Mouse (Mus musculus) retina, embryonic 14.5 days (tissue): ENCODE results near the gene Dapk1.
"Not testable (repeated sequence)": the region's sequence is repeated elsewhere in the genome, so short reads cannot be mapped to it uniquely, and the experiment has no call there.

Experiments used
- DNase-seq: peaks from one replicate; pipeline ENCODE4 v3.0.0-alpha.2; 2015; ENCODE audit warnings: low spot score

Dapk1 gene

GRCm38 (mm10) chr13:60601436-60602415 is at the start of gene Dapk1:
Gene Dapk1, plus strand, starts transcription at chr13:60601947.
- DNase-seq = peak; percentile 84

- no peak for DNase-seq
Measured at GRCm38 (mm10) chr13:60553326-60553725, 48.4 kb upstream of the Dapk1 start.

- DNase-seq = no peak
Measured at GRCm38 (mm10) chr13:60556476-60556875, 45.3 kb upstream of the Dapk1 start.

GRCm38 (mm10) chr13:60556911-60557310 is 44.8 kb upstream of the Dapk1 start:
- no peak for DNase-seq

GRCm38 (mm10) chr13:60564303-60564702 is 37.4 kb upstream of the Dapk1 start:
- no peak for DNase-seq

DNA sequence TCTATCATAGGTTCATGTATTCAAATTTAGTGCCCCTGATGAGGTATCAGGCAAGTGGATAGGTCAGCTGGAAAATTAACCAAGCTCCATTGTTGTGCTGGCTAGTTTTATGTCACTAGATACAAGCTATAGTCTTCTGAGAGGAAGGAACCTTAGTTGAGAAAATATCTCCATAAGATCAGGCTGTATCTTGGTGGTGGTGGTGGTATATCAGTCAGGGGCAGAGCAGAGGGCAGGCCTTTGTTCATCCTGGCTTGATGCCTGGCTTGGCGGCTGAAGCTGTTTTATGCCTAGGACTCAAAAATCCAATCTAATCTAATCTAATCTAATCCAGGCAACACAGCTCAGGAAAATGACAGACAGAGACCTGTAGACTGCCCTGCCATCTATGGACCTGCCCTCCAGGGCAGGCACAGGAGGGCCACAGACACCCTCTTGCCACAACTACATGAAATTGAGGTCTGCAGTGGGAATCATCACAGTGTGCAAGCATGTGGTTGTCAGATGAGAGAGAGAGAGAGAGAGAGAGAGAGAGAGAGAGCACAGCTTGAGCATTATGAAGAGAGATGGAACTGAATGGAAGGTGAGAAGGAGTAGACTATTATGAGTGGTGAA is 32.7 kb upstream of the Dapk1 start:
- DNase-seq = no peak

DNA sequence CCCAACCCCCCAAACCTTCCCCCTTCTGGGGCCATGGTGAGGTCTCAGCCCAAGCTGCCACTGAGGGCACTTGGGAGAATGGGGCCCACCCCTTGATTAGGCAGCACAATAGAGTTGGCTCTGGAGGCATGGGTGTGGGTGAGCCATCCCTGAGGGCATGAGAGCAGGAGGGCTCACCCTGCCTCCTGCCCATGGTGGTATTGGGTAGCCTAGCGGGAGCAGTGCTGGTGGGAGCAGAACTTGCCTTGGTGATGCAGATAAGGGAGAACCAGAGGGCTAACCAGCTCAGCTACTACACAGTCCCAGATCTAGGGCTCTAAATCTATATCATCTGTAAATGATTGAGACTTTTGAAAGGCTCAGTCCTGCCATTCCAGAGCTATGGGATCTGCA is 32.2 kb upstream of the Dapk1 start:
- DNase-seq = no peak

DNA sequence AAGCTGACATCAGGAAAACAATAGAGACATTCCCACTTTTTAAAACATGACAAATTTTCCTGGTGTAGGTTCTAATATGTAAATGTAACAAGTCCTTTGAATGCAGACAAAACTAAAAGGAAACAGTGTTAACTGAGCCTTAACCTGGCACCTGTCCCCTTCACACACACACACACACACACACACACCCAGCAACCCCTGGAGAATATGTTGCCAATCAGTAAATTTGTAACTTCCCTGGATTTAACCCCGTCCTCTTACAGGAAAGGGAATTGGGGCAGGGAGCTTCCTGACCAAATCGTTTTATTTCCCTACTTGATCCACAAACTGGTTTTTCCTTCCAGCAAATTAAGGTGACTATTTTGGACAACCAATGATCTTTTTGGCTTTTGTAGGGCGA is 28.2 kb upstream of the Dapk1 start:
- no peak for DNase-seq

GRCm38 (mm10) chr13:60573971-60574370 is 27.8 kb upstream of the Dapk1 start:
- no peak for DNase-seq

DNA sequence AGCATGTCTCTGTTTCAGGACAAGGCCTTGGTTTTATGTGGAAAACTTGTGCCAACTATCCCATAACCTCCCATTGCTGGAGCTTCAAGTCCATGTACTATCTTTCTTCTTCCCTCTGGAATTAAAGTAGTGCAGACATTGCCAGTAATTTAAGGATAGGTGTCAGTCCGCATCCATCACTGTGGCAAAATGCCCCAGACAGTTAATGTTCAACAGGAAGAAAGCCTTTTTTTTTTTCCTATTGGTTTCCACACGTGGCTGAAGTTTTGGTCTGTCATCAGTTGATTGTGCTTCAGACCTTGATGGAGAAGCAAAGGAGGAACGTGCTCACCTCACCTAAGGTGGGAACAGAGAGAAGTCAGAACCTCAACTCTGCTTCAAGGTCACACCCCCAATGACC is 23.2 kb upstream of the Dapk1 start:
- no peak for DNase-seq

GRCm38 (mm10) chr13:60594866-60595265 is 6.9 kb upstream of the Dapk1 start:
- no peak for DNase-seq

GRCm38 (mm10) chr13:60595519-60595918 is 6.2 kb upstream of the Dapk1 start:
- no peak for DNase-seq

DNA sequence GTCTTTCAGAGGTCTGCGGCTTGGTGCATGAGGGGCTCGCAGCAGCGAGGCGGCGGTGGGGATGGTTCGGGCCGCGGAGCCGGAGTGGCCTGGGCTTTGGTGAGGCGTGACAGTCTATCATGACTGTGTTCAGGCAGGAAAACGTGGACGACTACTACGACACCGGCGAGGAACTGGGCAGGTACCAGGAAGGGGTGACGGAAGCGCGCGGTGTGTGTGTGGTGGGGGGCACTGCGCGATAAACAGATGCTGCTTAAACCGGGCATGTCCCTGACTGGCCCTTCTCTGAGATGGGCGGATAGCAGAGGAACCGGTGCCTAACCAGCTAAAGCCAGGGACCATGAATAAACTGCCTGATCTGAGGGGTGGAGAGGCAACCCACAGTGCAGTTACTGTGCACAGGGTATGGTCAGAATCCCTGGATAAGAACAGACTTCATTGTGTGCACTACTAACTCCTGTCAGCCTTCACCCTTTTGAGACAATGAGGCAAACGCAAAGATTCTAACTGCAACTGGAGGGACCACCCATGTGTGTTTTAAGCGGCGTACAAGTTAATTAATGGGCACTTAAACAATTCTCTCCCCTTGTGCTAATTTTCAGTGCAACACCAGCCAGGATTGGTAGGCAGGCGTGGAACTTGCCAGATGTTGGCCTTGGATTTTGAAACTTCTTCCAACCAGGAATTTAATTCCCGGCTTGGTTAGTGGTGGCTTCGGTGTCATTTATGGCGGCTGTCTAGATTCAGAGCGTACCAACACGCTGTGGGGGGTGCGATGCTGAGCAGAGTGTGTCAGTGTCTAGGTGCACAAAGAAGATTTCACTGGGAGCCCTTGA is 887 bp downstream of the Dapk1 start:
- DNase-seq = peak; percentile 65

DNA sequence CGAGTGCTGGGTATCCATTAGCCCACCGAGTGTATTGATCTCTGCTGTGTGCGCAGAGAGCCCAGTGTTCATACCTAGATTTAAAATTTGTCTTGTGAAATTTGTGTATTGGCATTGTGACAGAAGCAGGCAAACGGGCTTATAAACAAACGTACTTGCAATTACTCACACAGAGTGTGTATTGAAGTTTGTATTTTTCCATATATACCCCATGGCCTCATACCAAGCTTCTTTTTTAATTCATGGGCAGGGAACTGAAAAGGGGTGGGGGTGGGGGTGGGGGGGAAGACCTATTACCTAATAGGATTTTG is 1.5 kb downstream of the Dapk1 start:
- DNase-seq = no peak

DNA sequence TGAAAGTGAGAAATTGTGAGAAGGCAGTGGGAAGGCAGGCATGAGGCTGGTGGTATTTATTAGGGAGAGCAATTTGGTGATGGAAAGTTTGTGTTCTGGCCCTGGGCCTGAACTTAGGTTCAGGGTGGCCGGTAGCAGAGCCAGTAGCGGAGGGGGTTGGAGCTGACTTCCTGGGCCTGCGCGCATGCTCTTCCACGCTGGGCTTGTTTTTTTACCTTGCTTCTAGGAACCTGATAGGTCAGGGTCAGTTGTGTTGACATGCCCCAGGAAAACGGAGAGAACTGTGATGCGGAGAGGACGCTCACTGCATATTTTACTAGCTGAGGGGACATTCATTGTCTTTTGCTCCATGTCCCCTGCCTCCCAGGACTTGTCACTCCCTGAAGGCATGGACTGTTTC is 5.7 kb downstream of the Dapk1 start:
- no peak for DNase-seq

- no peak for DNase-seq
Measured at GRCm38 (mm10) chr13:60608411-60609046, 6.8 kb downstream of the Dapk1 start.

DNA sequence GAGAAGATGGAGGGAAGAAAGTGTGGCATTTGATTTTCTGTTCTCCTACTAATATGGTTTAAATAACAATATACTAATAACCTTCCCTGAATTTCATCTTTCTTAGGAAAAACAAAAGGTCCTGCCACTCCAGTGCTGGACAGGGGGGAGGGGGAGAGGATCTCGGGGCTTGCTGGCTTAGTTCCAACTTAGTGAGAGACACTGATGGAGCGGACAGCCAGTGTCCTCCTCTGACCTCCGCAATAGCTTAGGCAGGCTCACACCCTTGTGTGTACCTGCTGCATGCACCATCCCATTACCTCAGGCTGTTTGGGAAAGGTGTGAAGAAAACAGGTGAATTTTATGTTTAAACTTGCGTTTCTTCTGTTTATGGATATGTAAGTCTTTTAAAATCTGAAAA is 7.5 kb downstream of the Dapk1 start:
- DNase-seq = no peak

- DNase-seq = no peak
Measured at GRCm38 (mm10) chr13:60610558-60610957, 8.8 kb downstream of the Dapk1 start.

DNA sequence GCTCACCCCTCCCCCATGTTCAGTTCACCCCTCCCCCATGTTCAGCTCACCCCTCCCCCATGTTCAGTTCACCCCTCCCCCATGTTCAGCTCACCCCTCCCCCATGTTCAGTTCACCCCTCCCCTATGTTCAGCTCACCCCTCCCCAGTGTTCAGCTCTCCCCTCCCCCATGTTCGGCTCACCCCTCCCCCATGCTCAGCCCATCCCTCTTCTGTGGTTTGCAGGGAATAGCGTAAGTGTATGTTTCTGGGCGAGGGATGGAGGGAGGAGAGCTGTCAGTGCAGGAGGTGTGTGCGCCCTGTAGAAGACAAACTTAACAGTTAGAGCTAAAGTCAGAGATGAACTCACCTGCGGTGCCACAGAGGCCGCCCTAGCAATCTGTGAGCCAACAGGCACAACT is 9.2 kb downstream of the Dapk1 start:
- not testable (repeated sequence) for DNase-seq

DNA sequence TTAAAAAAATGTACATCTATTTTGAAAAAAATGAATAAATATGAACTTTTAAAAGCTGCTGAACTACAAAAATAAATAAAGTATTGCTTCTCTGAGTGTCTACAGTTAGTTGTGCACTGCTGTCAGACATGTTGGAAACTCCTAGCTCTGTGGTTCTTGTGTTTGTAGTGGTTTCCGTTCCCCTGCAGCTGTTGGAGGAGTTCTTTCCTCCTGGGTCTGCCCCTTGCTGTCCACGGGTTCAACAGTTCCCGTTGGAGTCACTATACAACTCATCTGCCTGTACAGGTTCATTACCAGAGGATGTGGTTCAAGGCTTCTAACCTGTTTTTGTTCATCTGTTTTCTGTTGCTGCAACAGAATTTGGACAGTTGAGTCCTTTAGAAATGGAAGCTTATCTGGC is 10.4 kb downstream of the Dapk1 start:
- no peak for DNase-seq

DNA sequence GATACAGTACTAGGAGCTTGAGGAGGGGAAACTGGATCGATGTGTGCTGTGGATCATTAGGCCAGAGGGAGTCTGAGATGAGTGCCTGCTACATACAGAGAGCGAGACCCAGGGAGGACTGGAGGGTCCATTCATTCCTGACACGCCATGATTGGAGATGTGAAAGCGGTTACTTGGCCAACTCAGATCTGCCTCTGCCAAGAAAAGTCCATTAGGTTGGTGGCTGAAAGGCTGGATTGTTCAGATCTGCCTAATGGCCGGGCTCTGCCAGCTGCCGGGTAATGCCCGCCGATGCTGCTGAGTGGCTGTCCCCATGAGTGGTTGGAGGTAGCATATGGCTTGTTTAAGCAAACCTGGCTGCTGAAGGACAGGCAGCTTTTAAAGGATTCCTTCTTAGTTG is 12.4 kb downstream of the Dapk1 start:
- DNase-seq = no peak

DNA sequence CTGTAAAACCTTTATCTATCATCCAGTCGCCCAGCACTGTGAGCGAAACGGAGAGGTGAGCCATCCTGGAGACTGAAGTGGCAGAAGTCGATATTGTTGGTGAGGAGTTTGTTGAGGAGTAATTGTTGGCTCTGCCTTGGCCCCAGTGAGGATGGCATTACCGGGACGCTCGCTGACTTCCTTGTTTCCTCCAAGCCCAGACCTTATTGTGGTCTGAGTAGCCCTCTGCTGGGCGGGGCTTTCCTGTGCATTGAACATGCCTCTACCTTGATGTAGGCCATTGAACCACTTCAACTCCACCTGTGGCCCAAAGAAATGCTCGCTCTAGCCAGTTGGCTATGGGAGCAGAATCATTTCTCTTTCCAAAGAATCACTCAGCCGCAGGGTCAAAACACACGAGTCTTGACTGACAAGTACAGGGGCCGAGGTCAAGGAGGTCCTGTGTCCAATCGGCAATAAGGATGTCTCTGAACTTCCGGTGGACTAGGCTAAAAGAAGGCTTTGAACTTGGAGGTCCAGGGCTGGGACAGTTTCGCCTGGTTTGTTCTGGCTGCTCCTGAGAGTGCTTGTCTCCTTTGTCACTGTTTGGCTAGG is 13.4 kb downstream of the Dapk1 start:
- no peak for DNase-seq
